ENCODE assay signal across 8 mouse cellular contexts in genomic region chr2:35640576-35640975, GRCm38 (mm10).
DNase-seq lines count a peak whose midpoint lies in the region; ATAC-seq and TF ChIP-seq lines count a peak whose summit lies in the region.

No protein-coding gene starts in this region.

- no peak overlapping the region for H3K4me3 ChIP-seq in kidney, postnatal 0 days (replicated peaks; ENCODE audit: low read depth, low read length)
- no peak overlapping the region for H3K4me3 ChIP-seq in limb, embryonic 14.5 days (replicated peaks; ENCODE audit: low read length)
- H3K4me3 ChIP-seq in forebrain, embryonic 13.5 days = no peak overlapping the region

- H3K27me3 ChIP-seq in kidney, postnatal 0 days (ENCODE audit: insufficient read depth, low read length) = no peaks in the 10 kb centered on the region
- H3K27me3 ChIP-seq in limb, embryonic 14.5 days (ENCODE audit: control insufficient read depth, insufficient read depth, low read length) = no peaks in the 10 kb centered on the region
- H3K27me3 ChIP-seq in forebrain, embryonic 13.5 days = no peaks in the 10 kb centered on the region

- H3K36me3 ChIP-seq in kidney, postnatal 0 days (ENCODE audit: insufficient read depth, low read length) = 0 out of 2 replicates have a peak, but pooled peaks cover 5% of the 10 kb centered on the region
- H3K36me3 ChIP-seq in limb, embryonic 14.5 days (ENCODE audit: control insufficient read depth, insufficient read depth, low read length) = peaks cover 25% of the 10 kb centered on the region
- H3K36me3 ChIP-seq in forebrain, embryonic 13.5 days (ENCODE audit: poor library complexity, severe bottlenecking) = peaks cover 5% of the 10 kb centered on the region; the same call in 1 of the 2 replicates

- no peak for TF ChIP-seq POLR2A in limb, embryonic 14.5 days (IDR thresholded peaks at IDR 0.05; ENCODE audit: borderline replicate concordance, extremely low read depth, insufficient read depth, insufficient read length)

- no peak overlapping the region for H3K9ac ChIP-seq in kidney, postnatal 0 days (ENCODE audit: low read depth, low read length)
- no peak overlapping the region for H3K9ac ChIP-seq in limb, embryonic 14.5 days (ENCODE audit: low read depth, low read length, severe bottlenecking)
- no peak overlapping the region for H3K9ac ChIP-seq in forebrain, embryonic 13.5 days

- H3K9me3 ChIP-seq in kidney, postnatal 0 days (replicated peaks; ENCODE audit: low read length) = no peaks in the 10 kb centered on the region
- no peaks in the 10 kb centered on the region for H3K9me3 ChIP-seq in limb, embryonic 14.5 days (ENCODE audit: control insufficient read depth, low read length)
- H3K9me3 ChIP-seq in forebrain, embryonic 13.5 days (replicated peaks) = no peaks in the 10 kb centered on the region

- H3K27ac ChIP-seq in kidney, postnatal 0 days = no peak overlapping the region
- no peak overlapping the region for H3K27ac ChIP-seq in limb, embryonic 14.5 days (replicated peaks; ENCODE audit: low read depth, low read length)
- H3K27ac ChIP-seq in forebrain, embryonic 13.5 days = no peak overlapping the region

- peaks cover 7% of the 10 kb centered on the region; the same call in 1 of the 2 replicates for H3K4me1 ChIP-seq in kidney, postnatal 0 days (replicated peaks; ENCODE audit: insufficient read depth, low read length)
- peaks cover 6% of the 10 kb centered on the region; the same call in 1 of the 2 replicates for H3K4me1 ChIP-seq in limb, embryonic 14.5 days (ENCODE audit: control insufficient read depth, insufficient read depth, low read length)
- peaks cover 11% of the 10 kb centered on the region for H3K4me1 ChIP-seq in forebrain, embryonic 13.5 days

- ATAC-seq in kidney, postnatal 0 days (replicated peaks; ENCODE audit: low FRiP score, low read depth) = 0 out of 2 replicates have a peak, but pooled peaks have one; percentile 14
- no peak for ATAC-seq in limb, embryonic 14.5 days (ENCODE audit: low FRiP score, low read depth)
- no peak for ATAC-seq in forebrain, embryonic 13.5 days

- no peak for TF ChIP-seq CTCF in kidney, postnatal 0 days (IDR thresholded peaks at IDR 0.05; ENCODE audit: low read depth)

- WGBS in kidney, postnatal 0 days = 41% methylated on average over 13 of the region's 13 CpGs
- whole genome bisulfite sequencing in limb, embryonic 14.5 days = 79% methylated on average over 13 of the region's 13 CpGs
- 83% methylated on average over 13 of the region's 13 CpGs for WGBS in forebrain, embryonic 13.5 days

- peak; percentile 27 for DNase-seq in NIH3T3 (ENCODE audit: low read depth)
- peak; percentile 83 for DNase-seq in cerebellum, adult 9-10 months
- DNase-seq in kidney, postnatal 0 days (ENCODE audit: low spot score) = peak; percentile 78
- peak; percentile 14 for DNase-seq in limb, embryonic 14.5 days (ENCODE audit: low spot score)
- peak; percentile 50 for DNase-seq in testis, postnatal 14 days (ENCODE audit: low spot score)
- DNase-seq in thymus, postnatal 25 days = no peak
- DNase-seq in adrenal gland, adult (ENCODE audit: inconsistent age in 2 of 2, low spot score in 1 of 2) = no peak

- H3K4me2 ChIP-seq in kidney, postnatal 0 days (ENCODE audit: low read length) = no peak overlapping the region
- H3K4me2 ChIP-seq in limb, embryonic 14.5 days (replicated peaks; ENCODE audit: low read depth, low read length, severe bottlenecking) = no peak overlapping the region
- H3K4me2 ChIP-seq in forebrain, embryonic 13.5 days = no peak overlapping the region

Comparison
In these comparisons a context has a peak if more than half of its experiments do, and no peak if none do; other contexts are left out.
1. DNase-seq: peak in NIH3T3 (single experiment), cerebellum, adult 9-10 months (single experiment), kidney, postnatal 0 days (single experiment), limb, embryonic 14.5 days (single experiment) and testis, postnatal 14 days (single experiment); none in thymus, postnatal 25 days (single experiment) and adrenal gland, adult (0 of 2).